Mouse (Mus musculus): ENCODE results near the gene Srp9.

Gene Srp9

GRCm38 (mm10) chr1:182124506-182124905, at the start of gene Srp9:
Srp9 (plus strand) TSS chr1:182124737.
- no peak; the same call in 1 of the 2 replicates for TF ChIP-seq GATA4 (IDR thresholded peaks at IDR 0.05; ENCODE audit: insufficient replicate concordance, low read length)

- no peak for TF ChIP-seq GATA4 (IDR thresholded peaks at IDR 0.05; ENCODE audit: insufficient replicate concordance, low read length)
These were observed 42.7 kb upstream of the Srp9 start for GRCm38 (mm10) chr1:182081744-182082419.

GRCm38 (mm10) chr1:182083459-182083858, 41.1 kb upstream of the Srp9 start:
- no peak for TF ChIP-seq GATA4 (IDR thresholded peaks at IDR 0.05; ENCODE audit: insufficient replicate concordance, low read length)

DNA sequence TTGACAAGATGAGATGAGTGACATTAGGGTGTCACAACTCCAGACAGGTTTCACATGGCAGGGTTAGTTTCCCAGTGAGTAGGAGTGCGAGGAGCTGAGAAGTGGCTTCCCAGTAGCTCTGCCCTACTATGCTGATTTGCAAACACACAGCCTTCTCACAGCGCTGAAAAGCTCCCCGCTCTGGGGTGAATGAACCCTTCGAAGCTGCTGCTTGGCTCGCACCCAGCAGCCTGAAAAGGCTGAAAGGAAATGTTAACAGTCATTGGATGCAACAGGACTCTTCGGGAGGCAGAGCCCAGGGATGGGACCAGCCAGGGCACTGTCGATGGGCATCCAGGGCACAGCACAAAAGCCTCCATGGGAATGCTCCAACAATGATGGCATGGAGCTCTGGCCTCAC, 37.8 kb upstream of the Srp9 start:
- no peak for TF ChIP-seq GATA4 (IDR thresholded peaks at IDR 0.05; ENCODE audit: insufficient replicate concordance, low read length)

- TF ChIP-seq GATA4 (IDR thresholded peaks at IDR 0.05; ENCODE audit: insufficient replicate concordance, low read length) = no peak
These were observed 37.2 kb upstream of the Srp9 start for GRCm38 (mm10) chr1:182087351-182087750.

DNA sequence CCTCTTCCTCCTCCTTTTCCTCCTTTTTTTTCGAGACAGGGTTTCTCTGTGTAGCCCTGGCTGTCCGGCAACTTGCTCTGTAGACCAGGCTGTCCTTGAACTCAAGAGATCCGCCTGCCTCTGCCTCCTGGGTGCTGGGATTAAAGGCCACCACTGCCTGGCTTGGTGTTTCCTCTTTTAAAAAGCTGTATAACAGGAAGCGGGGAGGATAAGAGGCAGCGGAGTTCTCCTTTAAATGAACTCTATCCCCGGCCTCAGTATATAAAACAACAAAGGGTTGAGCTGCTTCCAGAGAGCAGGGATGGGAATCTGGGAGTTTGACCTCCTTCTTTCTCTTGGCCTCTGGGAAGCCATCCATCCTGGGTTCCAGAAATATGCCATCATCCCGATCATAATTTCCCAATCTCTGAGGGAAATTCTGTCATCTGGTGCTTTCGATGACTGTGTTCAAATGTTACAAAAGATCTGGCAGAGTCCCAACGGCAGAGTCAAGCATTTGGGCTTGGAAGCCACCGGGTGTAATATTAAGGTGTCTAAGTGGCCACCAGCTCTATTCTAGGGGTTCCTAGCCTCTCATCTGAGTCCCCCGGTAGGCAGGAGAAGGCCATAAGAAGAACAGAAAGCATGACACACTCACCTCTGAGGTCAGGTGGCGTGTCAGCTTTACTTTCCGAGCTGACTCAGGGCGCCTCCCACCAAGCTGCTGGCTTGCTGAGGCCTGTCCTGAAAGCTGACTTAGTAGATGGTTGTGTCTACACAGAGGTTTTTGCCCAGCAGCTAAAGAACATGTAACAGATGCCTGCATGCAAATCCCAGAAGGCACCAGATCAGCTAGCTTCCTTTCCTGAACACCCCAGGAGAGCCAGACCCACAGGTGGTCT, 36.5 kb upstream of the Srp9 start:
- TF ChIP-seq GATA4 (IDR thresholded peaks at IDR 0.05; ENCODE audit: insufficient replicate concordance, low read length) = no peak

GRCm38 (mm10) chr1:182088844-182089418, 35.6 kb upstream of the Srp9 start:
- no peak for TF ChIP-seq GATA4 (IDR thresholded peaks at IDR 0.05; ENCODE audit: insufficient replicate concordance, low read length)

DNA sequence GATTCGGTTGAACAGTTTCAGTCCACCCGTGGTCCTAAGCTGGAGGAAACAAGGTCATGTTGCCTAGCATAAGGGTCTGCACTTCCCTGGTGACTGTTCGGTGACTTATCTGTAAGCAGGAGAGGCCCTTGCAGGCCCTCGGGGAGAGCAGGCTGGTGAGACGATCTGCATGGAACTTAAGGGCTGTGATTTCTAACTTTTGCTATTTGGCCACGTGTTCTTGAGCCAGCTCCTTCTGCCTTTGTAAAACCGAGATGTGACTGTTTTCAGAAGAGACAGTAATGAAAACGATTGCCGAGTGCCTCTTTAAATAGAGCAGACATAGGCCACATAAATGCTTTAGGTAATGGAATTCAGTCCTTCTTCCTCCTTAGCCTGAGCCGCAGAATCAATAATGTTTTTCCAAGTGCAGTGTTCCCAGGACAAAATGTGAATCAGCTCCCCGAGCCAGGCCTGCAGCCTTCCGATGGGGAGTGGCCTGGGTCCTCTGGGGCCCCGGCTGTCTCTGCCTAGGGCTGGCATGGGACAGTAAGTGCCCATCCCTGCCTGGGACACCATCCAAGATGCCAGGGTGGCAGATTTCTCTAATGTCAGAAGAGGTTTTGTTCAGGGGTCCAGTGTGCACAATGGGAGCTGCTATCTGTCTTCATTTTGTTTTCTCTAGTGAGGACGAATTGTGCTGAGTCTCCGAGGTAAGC, 34.8 kb upstream of the Srp9 start:
- TF ChIP-seq GATA4 (IDR thresholded peaks at IDR 0.05; ENCODE audit: insufficient replicate concordance, low read length) = no peak

DNA sequence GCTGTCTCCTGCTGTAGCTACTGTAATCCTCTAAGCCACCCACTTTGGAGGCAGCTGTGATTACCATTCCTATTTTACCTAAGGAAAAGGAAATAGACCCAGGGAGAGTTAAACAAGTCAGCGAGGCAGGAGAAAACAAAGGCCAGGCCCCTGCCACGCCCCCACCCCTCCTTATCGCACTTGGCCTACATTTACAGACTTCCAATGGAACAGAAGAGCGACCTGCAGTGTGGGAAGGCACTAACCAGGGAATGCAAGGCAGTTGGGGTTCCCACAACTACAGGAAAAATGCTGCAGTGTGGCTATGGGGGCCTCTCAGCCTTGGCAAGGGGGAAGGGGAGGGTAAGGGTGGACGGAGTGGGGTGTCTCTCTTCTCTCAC, 34.2 kb upstream of the Srp9 start:
- TF ChIP-seq GATA4 (IDR thresholded peaks at IDR 0.05; ENCODE audit: insufficient replicate concordance, low read length) = no peak

GRCm38 (mm10) chr1:182091261-182091660, 33.3 kb upstream of the Srp9 start:
- no peak for TF ChIP-seq GATA4 (IDR thresholded peaks at IDR 0.05; ENCODE audit: insufficient replicate concordance, low read length)

- no peak for TF ChIP-seq GATA4 (IDR thresholded peaks at IDR 0.05; ENCODE audit: insufficient replicate concordance, low read length)
These were observed 32.7 kb upstream of the Srp9 start for GRCm38 (mm10) chr1:182091746-182092412.

DNA sequence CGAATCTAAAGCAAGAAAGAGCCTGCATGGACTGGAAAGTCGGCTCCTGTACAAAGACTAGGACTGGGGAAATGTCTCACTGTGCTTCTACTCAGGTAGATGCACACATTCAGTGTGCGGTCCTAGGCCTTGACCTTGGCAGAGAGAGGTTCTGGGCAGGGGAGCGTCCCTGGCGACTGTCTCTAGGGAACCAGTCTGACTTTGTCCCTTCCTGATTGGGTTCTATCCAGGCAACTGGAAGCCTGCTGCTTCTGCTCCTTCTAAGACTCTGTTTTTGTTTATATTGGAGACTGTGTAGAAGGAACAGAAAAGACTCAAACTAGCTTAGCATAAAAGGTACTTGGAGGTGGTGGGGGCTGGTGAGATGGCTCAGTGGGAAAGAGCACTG, 32.1 kb upstream of the Srp9 start:
- no peak for TF ChIP-seq GATA4 (IDR thresholded peaks at IDR 0.05; ENCODE audit: insufficient replicate concordance, low read length)

- no peak for TF ChIP-seq GATA4 (IDR thresholded peaks at IDR 0.05; ENCODE audit: insufficient replicate concordance, low read length)
These were observed 31.1 kb upstream of the Srp9 start for GRCm38 (mm10) chr1:182093407-182093806.

DNA sequence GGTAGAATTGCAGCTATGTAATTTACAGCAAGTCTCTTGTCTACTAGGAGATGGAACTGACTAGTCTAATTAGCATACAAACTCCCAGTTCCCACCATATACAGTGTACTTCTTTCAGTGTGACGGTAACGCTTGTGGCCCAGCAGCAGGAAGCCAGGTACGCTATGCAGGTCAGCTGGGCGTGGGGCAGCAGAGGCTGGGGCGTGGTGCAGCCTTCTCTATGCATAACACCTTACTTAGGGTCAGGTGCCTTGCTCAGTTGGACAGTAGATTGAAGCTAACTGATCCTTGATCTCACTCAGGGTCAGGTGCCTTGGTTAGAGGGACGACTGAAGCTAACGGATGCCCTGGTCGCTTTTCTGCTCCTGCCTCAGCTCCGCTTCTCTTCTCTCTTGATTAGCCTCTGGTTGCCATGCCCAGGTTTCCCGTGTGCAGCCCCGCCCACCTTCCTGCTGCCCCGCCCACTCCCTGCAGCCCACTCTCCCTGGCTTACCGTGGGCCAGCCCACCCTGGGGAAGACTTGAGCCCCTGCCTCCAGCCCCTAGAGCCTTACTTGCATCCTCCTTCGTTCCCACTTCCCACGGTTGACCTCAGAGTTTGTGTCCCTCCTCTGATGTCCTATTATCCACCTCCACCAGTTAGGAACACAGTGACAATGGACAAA, 29.9 kb upstream of the Srp9 start:
- TF ChIP-seq GATA4 (IDR thresholded peaks at IDR 0.05; ENCODE audit: insufficient replicate concordance, low read length) = no peak
